Mouse (Mus musculus): ENCODE measurements around the gene Scn8a.

Scn8a gene

GRCm38 (mm10) chr15:101068671-101069070 is 199.0 kb downstream of the Scn8a start:
- no peak for DNase-seq (ENCODE audit: low read depth, low spot score)

- DNase-seq (ENCODE audit: low read depth, low spot score), result no peak
Observed at GRCm38 (mm10) chr15:101069641-101070190, 200.1 kb downstream of the Scn8a start.

GRCm38 (mm10) chr15:101070762-101071161 is 201.1 kb downstream of the Scn8a start:
- DNase-seq (ENCODE audit: low read depth, low spot score), result peak; percentile 34

- no peak for DNase-seq (ENCODE audit: low read depth, low spot score)
Observed at GRCm38 (mm10) chr15:101072736-101073135, 203.1 kb downstream of the Scn8a start.

- DNase-seq (ENCODE audit: low read depth, low spot score), result no peak
Observed at GRCm38 (mm10) chr15:101074067-101074466, 204.4 kb downstream of the Scn8a start.

DNA sequence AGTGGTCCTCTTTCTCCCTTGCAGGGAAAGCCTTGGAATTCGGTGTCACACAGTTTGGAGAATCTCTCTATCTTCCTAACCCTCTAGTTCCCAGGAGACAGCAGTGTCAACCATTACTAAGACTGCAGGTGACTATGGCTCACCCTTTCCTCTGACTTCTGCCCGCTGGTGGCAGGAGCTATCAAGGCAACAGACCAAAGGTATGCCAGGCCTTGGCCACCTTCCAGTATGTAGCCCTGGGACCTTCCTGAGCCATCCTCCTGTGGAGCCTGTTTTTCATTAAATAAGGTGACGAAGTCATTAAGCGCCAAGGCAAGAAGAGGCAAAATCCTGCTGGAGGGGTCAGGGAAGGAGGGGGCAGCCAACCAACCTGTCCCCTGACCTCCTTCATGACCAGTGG is 205.5 kb downstream of the Scn8a start:
- DNase-seq (ENCODE audit: low read depth, low spot score), result no peak

DNA sequence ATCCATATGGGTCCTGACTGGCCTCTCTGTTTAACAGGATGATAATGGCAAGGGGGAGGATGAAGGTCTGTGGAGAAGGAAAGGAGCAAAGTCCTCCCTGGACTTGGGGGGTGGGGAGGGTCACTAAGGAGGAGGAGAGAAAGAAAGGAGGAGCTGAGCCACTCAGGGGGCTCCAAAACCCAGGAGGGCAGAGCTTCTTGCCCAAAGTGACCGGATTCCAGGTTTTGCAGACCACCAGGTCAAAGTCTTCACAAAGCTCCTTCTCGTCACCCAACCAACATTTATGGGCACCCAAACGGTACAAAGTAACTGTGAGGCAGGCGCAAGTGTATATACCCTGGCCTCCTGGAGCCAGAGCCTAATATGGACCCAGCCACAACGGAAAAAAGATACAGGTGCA is 206.0 kb downstream of the Scn8a start:
- DNase-seq (ENCODE audit: low read depth, low spot score), result no peak

DNA sequence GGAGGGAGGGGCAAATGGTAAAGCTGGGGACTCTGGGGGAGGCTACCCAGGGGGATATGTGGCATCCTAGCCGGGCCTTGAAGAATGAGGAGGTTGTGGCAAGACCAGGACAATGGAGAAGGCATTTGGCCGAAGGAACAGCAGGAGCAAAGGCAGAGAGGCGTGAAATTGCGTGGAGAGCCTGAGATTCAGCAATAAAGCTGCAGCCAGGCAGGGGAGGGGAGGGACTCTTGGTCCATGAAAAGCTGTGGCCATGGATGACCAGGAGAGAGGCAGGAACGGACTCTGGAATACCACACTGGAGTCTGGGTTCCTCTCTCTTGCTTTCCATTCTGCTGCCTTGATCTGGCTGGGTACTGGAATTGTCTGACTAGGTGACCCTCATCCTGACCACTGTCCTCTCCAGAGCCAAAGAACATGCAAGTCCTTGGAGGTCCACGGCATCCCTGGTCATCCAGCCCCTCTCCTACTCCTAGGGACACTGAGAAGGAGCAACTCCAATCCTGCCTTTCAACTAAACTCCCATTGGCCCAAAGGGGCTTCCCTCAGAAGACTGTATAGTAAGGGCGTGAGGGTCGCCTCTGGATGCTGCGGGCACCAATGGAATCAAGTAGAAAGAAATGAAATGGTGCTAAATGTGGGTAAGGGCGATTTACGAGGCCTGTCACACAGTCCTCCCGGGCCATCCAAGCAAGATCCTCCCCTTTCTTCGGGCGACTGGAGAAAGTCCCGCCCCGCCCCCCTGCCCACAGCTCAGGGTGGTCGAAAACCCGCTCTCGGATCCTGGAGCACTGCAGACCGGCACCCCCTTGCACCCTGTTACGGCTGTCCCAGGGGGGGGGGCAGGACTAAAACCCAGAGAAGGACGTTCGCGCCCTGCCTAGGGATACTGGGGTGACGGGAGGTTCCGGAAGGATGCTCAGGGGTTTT is 206.7 kb downstream of the Scn8a start:
- no peak for DNase-seq (ENCODE audit: low read depth, low spot score)

- peak; percentile 54 for DNase-seq (ENCODE audit: low read depth, low spot score)
Observed at GRCm38 (mm10) chr15:101077001-101077812, 207.5 kb downstream of the Scn8a start.

DNA sequence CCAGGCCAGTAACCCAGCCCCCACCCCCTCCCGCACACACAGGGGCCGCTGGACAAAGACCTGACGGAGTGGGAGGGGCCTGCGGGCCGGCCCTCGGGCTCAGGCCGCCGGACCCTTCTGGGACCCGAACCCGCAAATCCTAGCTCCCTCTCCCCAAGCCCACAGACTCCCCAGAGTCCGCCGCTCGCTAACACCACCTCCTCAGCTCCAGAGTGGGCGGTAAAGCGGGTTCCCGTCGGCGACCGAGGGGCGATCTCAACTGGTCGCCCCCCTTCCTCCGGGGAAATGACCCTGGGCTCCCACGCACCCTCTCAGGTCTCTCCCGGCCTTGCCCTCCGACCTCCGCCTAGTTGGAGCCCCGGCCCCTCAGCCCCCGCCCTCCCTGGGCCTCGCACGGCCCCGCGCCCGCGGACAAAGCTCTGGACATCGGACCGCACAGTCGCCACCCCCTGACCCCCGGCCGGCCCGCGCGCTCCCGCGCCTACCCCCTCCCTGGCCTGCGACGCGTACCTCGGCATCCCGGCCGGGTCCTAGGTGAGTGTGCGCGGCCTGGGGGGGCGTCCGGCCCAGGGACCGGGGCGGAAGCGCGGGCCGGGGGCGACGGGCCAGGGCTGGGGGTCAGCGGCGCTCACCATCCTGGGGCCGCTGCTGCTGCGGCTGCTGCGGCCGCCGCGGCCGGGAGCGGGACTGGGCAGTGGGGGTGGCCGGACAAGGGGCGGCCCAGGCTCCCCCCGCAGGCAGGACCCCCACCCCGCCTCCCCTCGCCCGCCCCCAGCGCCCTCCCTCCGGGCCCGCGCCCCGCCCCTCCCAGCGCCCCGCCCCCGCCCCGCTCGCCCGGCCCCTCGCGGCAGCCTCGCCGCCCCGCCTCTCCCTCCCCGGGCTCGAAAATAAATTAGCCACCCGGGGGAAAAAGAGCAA is 208.4 kb downstream of the Scn8a start, which contains the start of gene Fignl2:
Fignl2 (minus strand) TSS at position 755 of the 918 bp plus-strand sequence.
- no peak for DNase-seq (ENCODE audit: low read depth, low spot score)

- DNase-seq (ENCODE audit: low read depth, low spot score), result peak; percentile 51
Observed at GRCm38 (mm10) chr15:101078731-101079156, 209.1 kb downstream of the Scn8a start.

DNA sequence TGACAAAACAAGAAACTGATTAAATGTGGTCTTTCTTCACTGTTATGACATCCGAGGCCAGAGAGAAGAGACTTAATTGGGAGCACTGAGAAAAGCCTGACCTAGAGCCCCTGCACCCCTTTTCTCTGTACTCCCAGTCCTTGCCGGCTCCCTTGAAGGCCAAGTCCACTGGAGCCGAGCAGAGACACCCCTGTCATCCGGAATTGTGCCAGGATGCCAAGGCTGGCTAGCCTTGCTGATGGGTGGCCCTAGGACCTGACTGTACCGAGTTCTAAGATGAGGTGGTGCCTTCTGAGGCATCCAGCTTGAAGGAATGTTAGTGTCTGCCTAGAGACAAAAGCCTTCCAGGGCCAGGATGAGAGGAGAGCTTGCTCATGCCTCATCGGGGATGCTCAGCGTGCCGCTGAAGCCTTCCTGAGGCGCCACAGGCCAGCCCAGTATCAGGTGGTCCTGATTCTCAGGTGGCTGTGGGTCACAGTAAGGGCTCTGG is 210.4 kb downstream of the Scn8a start:
- DNase-seq (ENCODE audit: low read depth, low spot score), result peak; percentile 47

DNA sequence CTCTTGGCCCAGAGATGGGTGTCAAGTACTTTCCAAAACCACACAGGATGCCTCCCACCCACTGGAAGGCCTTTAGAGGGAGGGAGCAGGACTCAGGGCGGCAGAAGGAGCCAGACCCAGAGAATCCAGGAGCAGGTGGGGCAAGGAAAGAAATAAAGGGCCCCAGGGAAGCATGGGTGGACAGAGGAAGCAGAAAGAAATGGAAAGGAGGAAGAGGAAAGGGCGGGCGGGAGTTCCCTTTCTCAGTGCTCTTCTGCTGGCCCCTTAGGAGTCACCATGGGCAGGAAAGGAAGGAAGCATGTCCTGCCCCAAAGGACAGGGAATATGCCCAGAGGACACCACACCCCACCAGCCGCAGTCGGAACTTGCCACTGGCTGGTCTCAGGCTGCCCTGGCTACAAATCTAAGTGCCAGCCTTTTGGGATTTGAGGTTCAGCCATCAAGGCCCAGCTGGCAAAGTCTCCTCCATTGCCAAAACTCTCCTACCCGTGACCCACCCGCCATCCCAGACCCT is 211.4 kb downstream of the Scn8a start:
- peak; percentile 45 for DNase-seq (ENCODE audit: low read depth, low spot score)

DNA sequence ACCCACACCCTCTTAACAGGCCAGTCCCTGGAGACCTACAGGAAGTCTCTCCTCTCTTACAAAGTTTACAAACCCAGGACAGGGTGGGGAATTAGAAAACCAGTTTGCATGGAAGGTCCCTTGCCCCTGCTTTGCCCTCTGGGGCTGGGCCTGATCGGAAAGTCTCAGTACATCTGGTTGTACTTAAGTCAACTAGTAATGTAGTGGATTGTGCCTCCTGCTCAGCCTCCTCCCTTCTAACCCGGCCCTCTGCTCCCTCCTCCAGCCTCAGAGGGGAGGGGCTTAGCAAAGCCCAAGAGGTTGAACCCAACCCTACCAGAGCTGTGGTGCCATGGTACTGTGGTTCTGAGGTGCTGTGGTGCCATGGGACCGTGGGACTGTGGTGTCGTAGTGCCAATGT is 212.6 kb downstream of the Scn8a start:
- DNase-seq (ENCODE audit: low read depth, low spot score), result peak; percentile 94

DNA sequence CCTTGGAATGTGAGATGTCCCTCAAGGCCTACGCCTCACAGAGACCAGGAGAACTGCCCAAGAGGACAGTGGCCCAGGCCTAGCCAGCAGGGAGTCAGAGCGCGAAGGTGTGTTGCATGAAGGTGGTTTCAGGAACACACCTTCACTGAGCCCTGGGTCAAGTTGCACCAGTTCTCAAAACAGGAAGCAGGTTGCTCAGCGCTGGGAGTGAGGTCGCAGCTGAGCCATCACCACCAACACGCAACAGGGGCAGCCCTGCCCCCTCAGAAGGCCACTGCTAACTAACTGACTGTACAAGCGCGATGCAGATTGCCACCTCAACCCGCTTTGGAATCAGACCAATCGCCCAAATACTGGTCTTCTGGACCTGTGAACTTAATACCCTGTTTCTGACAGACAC is 214.8 kb downstream of the Scn8a start:
- no peak for DNase-seq (ENCODE audit: low read depth, low spot score)

DNA sequence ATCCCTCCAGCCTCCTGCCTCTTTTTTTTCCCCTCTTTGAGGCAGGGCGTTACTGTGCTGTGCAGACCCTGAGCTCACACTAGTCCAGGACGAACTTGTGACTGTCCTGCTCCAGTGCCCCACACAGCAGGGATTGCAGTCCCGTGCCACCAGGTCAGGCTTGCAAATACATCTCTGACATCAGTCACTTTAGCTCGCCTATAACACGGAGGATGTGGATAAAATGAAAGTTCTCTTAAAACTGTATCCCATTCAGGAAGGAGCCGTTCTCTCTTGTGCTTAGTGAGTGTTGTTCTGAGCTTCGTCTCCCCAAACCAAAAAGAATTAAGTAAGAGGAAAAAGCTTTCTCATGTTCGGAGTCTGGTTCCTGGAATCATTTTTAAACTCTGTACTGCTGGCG is 216.8 kb downstream of the Scn8a start:
- DNase-seq (ENCODE audit: low read depth, low spot score), result no peak

DNA sequence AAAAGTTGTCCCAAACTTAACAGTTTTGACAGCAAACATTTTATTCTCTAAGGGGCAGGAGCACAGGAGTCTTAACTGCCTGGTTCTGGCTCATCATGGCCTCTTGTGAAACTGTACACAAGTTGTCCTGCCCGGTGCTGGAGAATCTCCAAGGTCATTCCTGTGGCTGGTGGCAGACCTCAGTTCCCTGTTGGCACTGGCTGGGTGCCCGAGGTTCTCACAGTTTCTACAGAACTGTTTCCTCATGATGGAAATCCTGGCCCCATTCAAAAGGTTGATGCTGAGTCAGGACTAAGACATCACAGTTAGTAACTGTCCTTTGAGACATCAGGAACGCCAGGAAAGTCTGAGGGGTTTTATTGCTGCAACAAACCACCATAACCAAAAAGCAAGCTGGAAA is 217.3 kb downstream of the Scn8a start:
- DNase-seq (ENCODE audit: low read depth, low spot score), result no peak

- DNase-seq (ENCODE audit: low read depth, low spot score), result no peak
Observed at GRCm38 (mm10) chr15:101088291-101088690, 218.6 kb downstream of the Scn8a start.

DNA sequence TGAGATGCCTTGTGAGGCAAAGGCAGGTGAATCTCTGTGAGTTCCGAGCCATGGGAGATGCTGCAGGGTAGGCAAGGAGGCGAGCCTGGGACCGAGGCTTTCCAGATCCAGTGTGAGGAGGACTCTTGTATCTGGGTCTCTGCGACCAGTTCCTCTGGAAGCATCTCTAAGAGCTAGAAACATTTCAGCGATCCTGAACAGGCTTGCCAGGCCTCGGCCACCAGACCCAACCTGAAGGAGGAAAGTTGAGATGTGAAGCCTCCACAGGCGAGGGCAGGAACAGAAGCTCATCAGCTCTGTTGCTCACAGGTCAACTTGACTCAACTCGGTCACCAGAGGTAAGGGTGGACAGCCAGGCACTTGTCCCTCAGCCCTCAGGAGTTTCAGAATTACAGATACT is 221.9 kb downstream of the Scn8a start:
- no peak for DNase-seq (ENCODE audit: low read depth, low spot score)

DNA sequence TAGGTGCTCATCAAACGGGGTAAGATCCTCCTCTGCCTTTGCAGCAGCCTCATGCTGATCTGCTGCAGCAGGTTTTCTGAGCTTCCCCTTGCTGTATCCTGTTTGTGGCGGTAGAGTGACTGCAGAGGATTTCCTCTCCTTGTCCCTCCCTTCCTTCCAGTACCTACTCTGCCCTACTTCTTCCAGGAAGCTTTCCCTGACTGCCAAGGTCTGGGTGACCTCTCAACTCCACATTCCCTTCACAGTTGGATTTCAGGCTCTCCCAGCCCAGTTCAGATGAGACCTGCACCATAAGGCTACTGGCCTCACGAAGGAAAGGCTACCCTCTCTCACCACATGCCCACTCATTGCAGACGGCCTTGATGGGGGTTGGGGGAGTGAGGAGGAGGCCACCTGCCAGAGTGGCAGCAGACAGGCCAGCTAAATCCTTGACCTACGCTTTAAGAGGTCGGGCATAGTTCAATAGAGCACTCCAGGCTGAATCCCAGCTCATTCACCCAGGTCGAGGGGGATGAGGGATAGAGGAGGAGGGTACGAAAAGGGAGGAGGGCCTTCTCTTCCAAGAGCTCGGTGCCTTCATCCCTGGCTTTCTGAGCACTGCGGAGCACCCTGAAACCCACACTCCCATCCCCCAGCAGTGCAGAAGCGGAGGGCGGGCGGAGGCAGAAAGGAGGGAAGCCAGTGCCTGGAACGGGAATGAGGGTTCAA is 222.6 kb downstream of the Scn8a start:
- DNase-seq (ENCODE audit: low read depth, low spot score), result peak; percentile 53
